Mouse (Mus musculus) kidney, postnatal 0 days (tissue): ENCODE results near the gene Snx13. TPM values are rescaled to one million over a fixed set of nuclear protein-coding genes. Genes with fewer than 3 reads are reported as not detected.
A peak's percentile ranks its signal among the peaks of the same experiment; 100 is the strongest.

Experiments used
- ATAC-seq: fragments of 200-750 bp; cut with Nextera tagmentation; replicated peaks from 2 replicates; pipeline ENCODE4 v1.8.0; 2017; ENCODE audit warnings: low read depth, moderate number of reproducible peaks, moderate TSS enrichment, moderate library complexity; ENCODE audit not compliant: low FRiP score
- DNase-seq: peaks from one replicate; pipeline ENCODE4 v3.0.0-alpha.2; 2016; ENCODE audit warnings: low spot score
- H3K27ac ChIP-seq: fragments of 300-500 bp; sonication (generic); 2 replicates; pipeline ENCODE4 v1.5.1; 2014; ENCODE audit warnings: mild to moderate bottlenecking
- H3K27me3 ChIP-seq: fragments of 300-500 bp; sonication (generic); 2 replicates; pipeline ENCODE4 v1.6.1; 2014; ENCODE audit warnings: low read length, mixed read lengths; ENCODE audit not compliant: insufficient read depth
- H3K36me3 ChIP-seq: fragments of 300-500 bp; sonication (generic); 2 replicates; pipeline ENCODE4 v1.6.1; 2014; ENCODE audit warnings: low read length, mixed read lengths; ENCODE audit not compliant: insufficient read depth
- H3K4me1 ChIP-seq: fragments of 300-500 bp; sonication (generic); replicated peaks from 2 replicates; pipeline ENCODE4 v1.6.1; 2014; ENCODE audit warnings: antibody characterized with exemption, low read length, mixed read lengths; ENCODE audit not compliant: insufficient read depth
- H3K4me2 ChIP-seq: fragments of 300-500 bp; sonication (generic); 2 replicates; pipeline ENCODE4 v1.6.1; 2014; ENCODE audit warnings: mild to moderate bottlenecking, low read length, moderate library complexity, mixed read lengths
- H3K4me3 ChIP-seq: fragments of 300-500 bp; sonication (generic); replicated peaks from 2 replicates; pipeline ENCODE4 v1.5.1; 2014; ENCODE audit warnings: low read depth, low read length
- H3K9ac ChIP-seq: fragments of 300-500 bp; sonication (generic); 2 replicates; pipeline ENCODE4 v1.6.1; 2014; ENCODE audit warnings: low read depth, low read length
- H3K9me3 ChIP-seq: fragments of 300-500 bp; sonication (generic); replicated peaks from 2 replicates; pipeline ENCODE4 v1.6.1; 2016; ENCODE audit warnings: low read length, inconsistent platforms, mixed read lengths
- CTCF ChIP-seq: IDR thresholded peaks from 2 replicates; pipeline ENCODE4 v1.5.1; 2016; ENCODE audit warnings: antibody characterized with exemption, low read depth, mild to moderate bottlenecking, moderate library complexity
- WGBS: fragments of 180-500 bp; shearing (Covaris S2); extraction: QIAGEN DNeasy Blood & Tissue Kit; methylation state at CpG from one replicate; pipeline ENCODE4 v1.1.7; 2014; 5-methylcytosine and 5-hydroxymethylcytosine counted together
- polyA plus RNA-seq: library from polyadenylated mRNA; unstranded; fragments of >200 nt; fragmentation: Nextera tagmentation; extraction: Ambion mirVana; gene quantifications from 2 replicates; pipeline ENCODE4 v1.2.1, GENCODE M21; 2015

Gene Snx13
- polyA plus RNA-seq, 1 experiment from 2014 or later = 28.1 TPM

GRCm38 (mm10) chr12:35008340-35009137 is 38.4 kb upstream of the Snx13 start:
- Histone ChIP-seq H3K27ac (no peak overlapping the region), H3K4me2 (no peak overlapping the region)
- peak; percentile 41 for DNase-seq

GRCm38 (mm10) chr12:35011462-35011861 is 35.5 kb upstream of the Snx13 start:
- Histone ChIP-seq H3K9me3 (no peaks in the 10 kb centered on the region), H3K36me3 (no peaks in the 10 kb centered on the region), H3K4me1 (no peaks in the 10 kb centered on the region), H3K4me2 (no peak overlapping the region), H3K4me3 (no peak overlapping the region), H3K27me3 (no peaks in the 10 kb centered on the region), H3K27ac (no peak overlapping the region), H3K9ac (no peak overlapping the region)
- DNase-seq = peak; percentile 48
- TF ChIP-seq CTCF = no peak
- ATAC-seq = no peak
- WGBS = 59% methylated on average over 1 of the region's 1 CpGs

More at GRCm38 (mm10) chr12:35008340-35009137, 38.4 kb upstream of the Snx13 start:
- no peaks in the 10 kb centered on the region for H3K4me1 ChIP-seq
- no peaks in the 10 kb centered on the region for H3K27me3 ChIP-seq
- WGBS = 33% methylated on average over 11 of the region's 11 CpGs
- no peak for ATAC-seq
- TF ChIP-seq CTCF = no peak
- no peak overlapping the region for H3K4me3 ChIP-seq
- no peaks in the 10 kb centered on the region for H3K36me3 ChIP-seq
- no peak overlapping the region for H3K9ac ChIP-seq
- H3K9me3 ChIP-seq = no peaks in the 10 kb centered on the region

- Histone ChIP-seq H3K27me3 (no peaks in the 10 kb centered on the region), H3K4me1 (no peaks in the 10 kb centered on the region), H3K9ac (no peak overlapping the region), H3K4me3 (no peak overlapping the region), H3K4me2 (no peak overlapping the region), H3K9me3 (no peaks in the 10 kb centered on the region), H3K36me3 (no peaks in the 10 kb centered on the region), H3K27ac (no peak overlapping the region)
- no peak for DNase-seq
- no peak for ATAC-seq
- 66% methylated on average over 2 of the region's 2 CpGs for WGBS
- no peak for TF ChIP-seq CTCF
Observed at GRCm38 (mm10) chr12:35013950-35014349, 33.0 kb upstream of the Snx13 start.

- peak; percentile 70 for TF ChIP-seq CTCF
- Histone ChIP-seq H3K4me2 (no peak overlapping the region), H3K4me3 (no peak overlapping the region), H3K9ac (no peak overlapping the region), H3K36me3 (no peaks in the 10 kb centered on the region), H3K27me3 (no peaks in the 10 kb centered on the region), H3K27ac (no peak overlapping the region), H3K4me1 (no peaks in the 10 kb centered on the region), H3K9me3 (no peaks in the 10 kb centered on the region)
- DNase-seq = peak; percentile 65
- WGBS = 54% methylated on average over 3 of the region's 3 CpGs
- no peak for ATAC-seq
Observed at GRCm38 (mm10) chr12:35016056-35016455, 30.9 kb upstream of the Snx13 start.

GRCm38 (mm10) chr12:35016481-35017250 is 30.3 kb upstream of the Snx13 start:
- Histone ChIP-seq H3K4me3 (no peak overlapping the region), H3K27ac (no peak overlapping the region), H3K36me3 (no peaks in the 10 kb centered on the region), H3K4me2 (no peak overlapping the region), H3K9me3 (no peaks in the 10 kb centered on the region), H3K4me1 (no peaks in the 10 kb centered on the region), H3K9ac (no peak overlapping the region), H3K27me3 (no peaks in the 10 kb centered on the region)
- no peak for TF ChIP-seq CTCF
- WGBS = 63% methylated on average over 9 of the region's 9 CpGs
- ATAC-seq (no peak), DNase-seq (no peak)

GRCm38 (mm10) chr12:35018679-35019237 is 28.2 kb upstream of the Snx13 start:
- ATAC-seq = no peak
- H3K9ac ChIP-seq = no peak overlapping the region
- H3K4me2 ChIP-seq = no peak overlapping the region
- H3K36me3 ChIP-seq = no peaks in the 10 kb centered on the region
- TF ChIP-seq CTCF = no peak
- no peaks in the 10 kb centered on the region for H3K9me3 ChIP-seq
- no peak overlapping the region for H3K27ac ChIP-seq
- 81% methylated on average over 9 of the region's 9 CpGs for WGBS
- no peak for DNase-seq
- no peaks in the 10 kb centered on the region for H3K4me1 ChIP-seq
- no peaks in the 10 kb centered on the region for H3K27me3 ChIP-seq
- no peak overlapping the region for H3K4me3 ChIP-seq
